Mouse (Mus musculus): Measurements from ENCODE around the gene Tbcd. TPM values are rescaled to one million over a fixed set of nuclear protein-coding genes. Genes with fewer than 3 reads are reported as not detected.
A peak's percentile ranks its signal among the peaks of the same experiment; 100 is the strongest.

Tbcd gene
- total RNA-seq, 2 experiments from 2014 or later: 13.8 to 14.8 TPM

- intact Hi-C loops (cut with DNase I): no loop called here
- H3K4me3 ChIP-seq: no peak overlapping the region
- H3K27ac ChIP-seq: no peak overlapping the region
- no peak for TF ChIP-seq CTCF (IDR thresholded peaks at IDR 0.05)
- DNase-seq: no peak
Measured at GRCm38 (mm10) chr11:121636646-121637045, 184.9 kb downstream of the Tbcd start.

- Histone ChIP-seq H3K4me3 (no peak overlapping the region), H3K27ac (no peak overlapping the region)
- no peak for TF ChIP-seq CTCF (IDR thresholded peaks at IDR 0.05)
- no peak for DNase-seq
- intact Hi-C loops (cut with DNase I): no loop called here
Measured at GRCm38 (mm10) chr11:121641501-121642145, 189.9 kb downstream of the Tbcd start.

GRCm38 (mm10) chr11:121645394-121645793, 193.6 kb downstream of the Tbcd start:
- intact Hi-C loops (cut with DNase I): no loop called here
- TF ChIP-seq CTCF (IDR thresholded peaks at IDR 0.05): no peak
- Histone ChIP-seq H3K27ac (no peak overlapping the region), H3K4me3 (no peak overlapping the region)
- no peak for DNase-seq

- no peak for TF ChIP-seq CTCF (IDR thresholded peaks at IDR 0.05)
- Histone ChIP-seq H3K4me3 (no peak overlapping the region), H3K27ac (no peak overlapping the region)
- DNase-seq: no peak
- intact Hi-C loops (cut with DNase I): no loop called here
Measured at GRCm38 (mm10) chr11:121647321-121647720, 195.6 kb downstream of the Tbcd start.

- H3K4me3 ChIP-seq: no peak overlapping the region
- no peak for DNase-seq
- no peak for TF ChIP-seq CTCF (IDR thresholded peaks at IDR 0.05)
- intact Hi-C loops (cut with DNase I): no loop called here
- no peak overlapping the region for H3K27ac ChIP-seq
Measured at GRCm38 (mm10) chr11:121648166-121648565, 196.4 kb downstream of the Tbcd start.

GRCm38 (mm10) chr11:121649900-121650299, 198.2 kb downstream of the Tbcd start:
- Histone ChIP-seq H3K27ac (peak overlapping the region; percentile 59), H3K4me3 (no peak overlapping the region; the same call in 1 of the 2 replicates)
- intact Hi-C loops (cut with DNase I): loop anchor here (5.0 kb wide), 1 partner anchor 173 kb away; no protein-coding TSS in a partner anchor
- DNase-seq: peak; percentile 83
- peak; percentile 61 for TF ChIP-seq CTCF (IDR thresholded peaks at IDR 0.05)

GRCm38 (mm10) chr11:121650668-121651067, 198.9 kb downstream of the Tbcd start:
- no peak for TF ChIP-seq CTCF (IDR thresholded peaks at IDR 0.05)
- DNase-seq: no peak
- Histone ChIP-seq H3K27ac (peak overlapping the region; percentile 59), H3K4me3 (no peak overlapping the region)
- intact Hi-C loops (cut with DNase I): loop anchor here (5.0 kb wide), 1 partner anchor 173 kb away; no protein-coding TSS in a partner anchor

- intact Hi-C loops (cut with DNase I): loop anchor here (5.0 kb wide), 1 partner anchor 174 kb away; no protein-coding TSS in a partner anchor
- Histone ChIP-seq H3K4me3 (no peak overlapping the region), H3K27ac (peak overlapping the region; percentile 80)
- DNase-seq: no peak
- TF ChIP-seq CTCF (IDR thresholded peaks at IDR 0.05): no peak
Measured at GRCm38 (mm10) chr11:121651556-121651955, 199.8 kb downstream of the Tbcd start.

- Histone ChIP-seq H3K27ac (peak overlapping the region; percentile 80), H3K4me3 (peak overlapping the region; percentile 38; the same call in 1 of the 2 replicates)
- peak; percentile 26 for DNase-seq
- intact Hi-C loops (cut with DNase I): loop anchor here (1.0 to 5.0 kb wide), 2 partner anchors 156 to 175 kb away; no protein-coding TSS in a partner anchor
- no peak for TF ChIP-seq CTCF (IDR thresholded peaks at IDR 0.05)
Measured at GRCm38 (mm10) chr11:121651983-121652382, 200.2 kb downstream of the Tbcd start.

- DNase-seq: peak; percentile 73
- no peak overlapping the region for H3K4me3 ChIP-seq
- peak overlapping the region; percentile 80 for H3K27ac ChIP-seq
- TF ChIP-seq CTCF (IDR thresholded peaks at IDR 0.05): peak; percentile 73
- intact Hi-C loops (cut with DNase I): loop anchor here (1.0 to 5.0 kb wide), 2 partner anchors 156 to 175 kb away; no protein-coding TSS in a partner anchor
Measured at GRCm38 (mm10) chr11:121652547-121653305, 201.0 kb downstream of the Tbcd start.

- intact Hi-C loops (cut with DNase I): loop anchor here (5.0 kb wide), 1 partner anchor 176 kb away; no protein-coding TSS in a partner anchor
- peak overlapping the region; percentile 35; the same call in 1 of the 2 replicates for H3K27ac ChIP-seq
- TF ChIP-seq CTCF (IDR thresholded peaks at IDR 0.05): no peak
- H3K4me3 ChIP-seq: no peak overlapping the region
- DNase-seq: no peak
Measured at GRCm38 (mm10) chr11:121653631-121654030, 201.9 kb downstream of the Tbcd start.

GRCm38 (mm10) chr11:121654406-121654945, 202.7 kb downstream of the Tbcd start:
- Histone ChIP-seq H3K4me3 (no peak overlapping the region), H3K27ac (peak overlapping the region; percentile 12; the same call in 1 of the 2 replicates)
- peak; percentile 30 for DNase-seq
- intact Hi-C loops (cut with DNase I): loop anchor here (5.0 kb wide), 1 partner anchor 177 kb away; no protein-coding TSS in a partner anchor
- no peak for TF ChIP-seq CTCF (IDR thresholded peaks at IDR 0.05)
